Mouse (Mus musculus) pancreas, adult 10 weeks (tissue): ENCODE results near the gene Med25. TPM values are rescaled to one million over a fixed set of nuclear protein-coding genes. Genes with fewer than 3 reads are reported as not detected.

ENCODE experiments used
- polyA plus RNA-seq: library from polyadenylated mRNA; stranded (reverse); fragments of 350-450 nt; fragmentation: Illumina TruSeq; extraction: RNeasy Lipid Tissue Mini Kit (QIAGEN cat#74804); gene quantifications from one replicate; pipeline ENCODE4 v1.2.3, GENCODE M21; 2015; ENCODE audit warnings: low read depth, low replicate concordance; ENCODE audit not compliant: insufficient read depth

Gene Med25
- 20.6 TPM for polyA plus RNA-seq

DNA sequence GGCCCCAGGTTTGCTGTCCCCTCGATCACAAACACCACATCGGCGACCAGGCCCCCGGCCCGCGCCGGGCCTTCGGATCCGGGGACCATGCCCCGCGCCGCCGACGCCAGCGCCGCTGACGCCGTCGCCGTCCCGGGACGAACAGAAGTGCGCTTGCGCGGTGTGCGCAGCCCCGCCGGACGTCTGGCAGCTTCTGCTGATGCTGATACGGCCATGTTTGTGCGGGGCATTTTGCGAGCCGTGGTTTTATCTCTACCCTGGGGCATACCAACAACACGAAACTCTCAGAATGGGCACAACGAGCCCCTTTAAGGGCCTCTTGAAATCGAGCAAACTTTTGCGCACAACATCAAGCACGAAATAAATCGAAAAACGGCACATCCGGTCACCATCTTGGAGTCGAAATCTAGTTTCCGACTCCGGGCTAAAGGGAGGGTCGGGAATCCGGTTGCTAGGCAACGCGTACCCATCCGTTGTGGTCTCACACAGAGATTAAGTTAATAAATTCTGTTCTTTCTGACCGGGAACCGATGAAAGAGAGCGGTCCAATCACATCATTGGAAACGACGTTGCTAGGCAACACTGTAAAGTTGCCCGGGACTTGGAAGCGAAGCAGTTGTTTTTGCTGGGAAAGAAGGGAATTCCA lies at the start of gene Med25:
TSS of gene Med25 (minus strand) at position 437 of the 646 bp plus-strand sequence.

DNA sequence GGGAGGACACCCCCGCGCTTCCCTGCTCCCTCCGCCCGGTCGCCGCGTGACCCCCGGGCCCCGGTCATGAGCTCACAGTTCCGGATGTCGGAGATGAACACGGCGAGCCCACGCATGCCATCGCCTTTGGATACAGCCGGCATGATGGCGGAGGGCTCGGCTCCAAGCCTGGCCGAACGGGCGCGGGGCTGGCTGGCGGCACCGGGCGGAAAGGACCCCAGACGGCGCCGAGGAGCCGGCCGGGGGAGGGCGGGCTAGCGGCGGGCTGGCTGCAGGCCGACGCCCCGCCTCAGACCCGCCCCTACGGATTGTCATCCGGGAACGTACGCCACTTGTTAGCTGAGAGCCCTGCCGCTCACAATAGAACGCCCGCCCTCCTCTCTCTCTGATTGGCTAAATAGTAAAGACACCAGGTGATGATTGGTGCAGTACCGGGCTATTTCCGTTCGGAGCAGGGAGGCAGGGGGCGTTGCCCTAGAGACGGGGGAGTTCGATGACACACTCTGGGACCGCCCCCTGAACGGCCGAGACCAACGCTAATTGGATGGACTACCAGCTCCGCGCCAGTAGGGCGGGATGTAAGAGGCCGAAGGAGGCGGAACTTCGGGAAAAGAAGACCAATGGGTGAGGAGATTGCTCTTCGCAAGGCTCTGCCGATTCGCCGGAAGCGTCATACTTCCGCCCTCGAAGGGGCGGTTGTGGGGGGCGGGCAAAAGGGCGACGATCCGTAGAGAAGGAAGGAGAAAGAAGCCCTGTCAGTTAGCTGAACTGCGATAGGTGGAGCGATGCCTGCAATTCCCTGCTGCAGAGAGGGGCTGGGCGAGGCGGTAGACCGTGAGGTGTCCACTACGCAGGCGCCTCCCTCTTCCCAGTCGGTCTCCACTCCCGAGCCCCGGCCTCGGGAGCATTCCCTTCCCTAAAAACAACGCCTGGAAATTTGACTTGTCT lies 37.0 kb upstream of the Med25 start, which contains the start of gene Ap2a1:
TSS of gene Ap2a1 (minus strand) at position 293 of the 948 bp plus-strand sequence.

DNA sequence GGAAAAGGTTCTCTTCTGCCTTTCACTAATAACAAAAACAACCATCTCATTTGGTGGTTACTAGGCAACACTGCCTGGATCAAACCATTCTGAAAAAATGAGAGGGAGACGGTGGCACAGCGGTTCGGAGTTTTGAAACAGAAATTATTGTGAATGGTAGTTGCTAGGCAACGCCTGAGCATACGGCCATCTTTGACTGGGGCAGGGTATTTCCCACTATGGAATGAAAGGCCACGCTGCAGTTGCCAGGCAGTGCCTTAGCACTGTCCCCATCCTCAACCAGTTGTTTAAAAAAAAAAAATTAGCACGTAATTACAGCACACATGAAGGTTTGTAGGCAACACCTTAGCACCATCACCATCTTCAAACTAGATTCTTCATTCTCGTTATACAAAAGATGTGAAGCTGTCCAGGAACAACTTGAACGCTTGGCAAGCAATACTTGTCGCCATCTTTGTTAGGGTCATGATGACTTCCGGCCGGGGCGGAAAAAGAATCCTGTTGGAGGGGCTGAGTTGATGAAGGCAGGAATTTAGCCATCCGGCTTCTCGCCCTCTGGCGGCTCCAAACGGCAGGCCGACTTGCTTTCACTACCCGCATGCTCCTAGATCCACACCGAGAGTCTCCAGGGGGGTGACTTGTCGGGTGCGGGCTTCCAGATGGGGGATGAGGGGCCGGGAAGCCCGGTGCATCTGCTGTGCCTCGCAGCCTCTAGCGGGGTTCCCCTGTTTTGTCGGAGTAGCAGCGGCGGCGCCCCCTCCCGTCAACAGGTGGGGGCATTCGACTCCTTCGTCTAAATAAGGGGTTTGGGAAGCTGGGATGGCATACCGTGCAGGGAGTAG lies 3.3 kb upstream of the Med25 start, which contains the start of gene Fuz:
TSS of gene Fuz (plus strand) at position 487 of the 842 bp plus-strand sequence.

DNA sequence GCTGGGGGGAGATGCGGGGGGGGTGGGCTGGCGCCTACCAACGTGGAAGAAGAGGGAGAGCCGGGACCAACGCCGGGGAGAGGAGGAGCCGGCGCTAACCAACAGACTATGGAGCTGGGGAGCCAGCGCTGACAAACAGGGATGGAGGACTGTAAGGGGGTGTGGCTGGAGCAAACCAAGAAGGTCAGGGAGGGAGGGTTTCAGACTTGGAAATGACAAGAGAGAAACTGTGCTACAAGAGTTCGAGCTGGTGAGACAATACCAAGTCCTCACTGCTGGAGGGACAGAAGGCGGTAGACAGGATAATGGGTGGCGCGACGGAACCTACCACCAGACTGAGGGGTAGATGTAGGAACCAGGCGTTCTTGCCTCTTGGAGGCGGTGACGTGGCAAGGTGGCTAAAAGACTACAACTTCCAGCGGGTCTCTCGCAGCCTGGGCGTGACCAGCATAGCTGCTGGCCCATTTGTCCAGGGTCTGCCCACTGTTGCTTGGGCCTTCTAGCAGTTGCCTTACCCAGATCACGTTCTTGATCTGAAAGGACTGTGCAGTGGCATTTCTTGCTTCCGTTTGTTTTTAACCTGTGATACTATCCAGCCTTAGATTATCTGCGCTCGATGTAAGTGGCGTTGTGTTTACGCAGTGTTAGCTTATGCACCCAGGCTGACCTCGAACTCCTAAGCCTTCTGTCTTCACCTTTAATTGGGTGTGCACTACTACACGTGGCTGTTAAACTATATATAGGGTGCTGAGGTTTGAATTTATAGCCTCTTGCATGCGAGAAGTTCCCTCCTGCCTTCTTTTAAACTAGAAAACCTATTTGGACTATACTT lies 22.6 kb downstream of the Med25 start, which contains the start of gene Ptov1:
TSS of gene Ptov1 (minus strand) at position 92 of the 832 bp plus-strand sequence.

DNA sequence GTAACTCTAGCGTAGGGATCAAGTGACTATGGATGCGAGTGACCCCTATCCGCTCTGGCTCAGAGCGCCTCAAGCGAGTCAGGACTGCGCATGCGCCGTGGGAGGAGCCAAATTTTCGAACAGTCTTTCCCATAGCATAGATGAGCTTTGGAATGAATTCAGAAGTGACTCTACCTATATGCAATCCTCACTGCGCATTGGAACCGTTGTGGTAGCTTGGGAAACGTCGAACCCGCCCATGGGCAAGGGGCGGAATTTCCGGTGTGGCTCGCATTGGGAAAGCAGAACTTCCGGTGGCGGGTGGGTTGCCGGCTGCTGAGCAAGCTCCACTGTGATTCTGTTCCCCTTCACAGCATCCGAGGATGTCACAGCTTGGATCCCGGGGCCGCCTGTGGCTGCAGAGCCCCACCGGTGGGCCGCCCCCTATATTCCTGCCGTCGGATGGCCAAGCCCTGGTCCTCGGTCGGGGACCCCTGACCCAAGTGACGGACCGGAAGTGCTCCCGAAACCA lies 35.4 kb downstream of the Med25 start, which contains the start of gene Pnkp:
TSS of gene Pnkp (plus strand) at position 98 of the 511 bp plus-strand sequence.

DNA sequence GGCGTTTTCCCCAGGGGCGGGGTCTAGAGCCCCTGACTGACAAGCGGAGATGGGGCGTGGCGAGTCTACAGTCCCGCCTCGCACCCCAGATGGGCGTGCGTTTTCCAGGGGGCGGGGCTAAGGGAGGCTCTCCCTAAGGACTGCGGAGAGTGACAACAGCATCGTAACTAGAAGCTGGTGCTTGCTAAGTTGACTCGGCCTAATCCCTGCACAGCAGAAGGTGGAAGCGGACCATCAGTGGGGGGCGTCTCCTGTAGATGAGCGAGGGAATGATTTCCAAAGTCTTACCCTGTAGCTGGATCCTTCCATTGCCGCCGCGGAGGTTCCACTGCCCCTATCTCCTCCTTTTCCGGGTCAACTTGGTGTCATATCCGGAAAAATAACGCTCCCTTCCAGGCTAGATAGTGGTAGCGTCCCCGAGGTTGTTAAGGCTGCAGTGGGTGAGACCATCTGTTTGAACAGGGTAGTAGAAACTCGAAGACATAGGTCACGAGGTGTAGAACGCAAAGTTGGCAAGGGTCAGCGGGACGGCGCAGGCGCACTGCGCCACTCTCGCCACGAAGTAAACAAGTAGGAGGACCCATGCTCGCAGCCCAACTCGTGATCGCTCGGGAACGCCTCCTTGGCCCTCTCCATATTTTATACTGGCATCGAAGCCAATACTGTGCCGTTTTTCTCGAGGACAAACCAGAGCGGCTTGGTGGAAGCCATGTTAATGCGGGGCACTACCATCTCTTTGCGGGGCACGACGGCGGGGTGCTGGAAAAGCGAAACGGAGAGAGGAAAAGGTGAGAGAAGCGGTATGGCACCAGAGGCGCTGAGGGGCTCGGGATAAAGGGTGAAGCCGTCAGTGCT lies 43.7 kb downstream of the Med25 start, which contains the start of the genes Akt1s1 and Tbc1d17:
TSS of gene Akt1s1 (plus strand) at position 431 of the 855 bp plus-strand sequence.
TSS of gene Tbc1d17 (minus strand) at position 519 of the 855 bp plus-strand sequence.

Other genes with a start within 250 kb of the Med25 start
- 5.7 TPM for gene Myh14, start 221.9 kb downstream of the Med25 start, polyA plus RNA-seq
- not detected for gene Izumo2, start 184.0 kb downstream of the Med25 start, polyA plus RNA-seq
- gene Vrk3, start 144.3 kb downstream of the Med25 start, polyA plus RNA-seq: 4.8 TPM
- 0.28 TPM for gene Zfp473, start 141.7 kb downstream of the Med25 start, polyA plus RNA-seq
- gene Nup62, start 76.6 kb downstream of the Med25 start, polyA plus RNA-seq: 5.4 TPM
- not detected for gene Il4i1, start 76.3 kb downstream of the Med25 start, polyA plus RNA-seq
- 44.5 TPM for gene Atf5, start 76.1 kb downstream of the Med25 start, polyA plus RNA-seq
- 13.5 TPM for gene Akt1s1, start 43.7 kb downstream of the Med25 start, polyA plus RNA-seq
- gene Tbc1d17, start 43.6 kb downstream of the Med25 start, polyA plus RNA-seq: 19.6 TPM
- 11.9 TPM for gene Pnkp, start 35.6 kb downstream of the Med25 start, polyA plus RNA-seq
- 49.5 TPM for gene Ptov1, start 22.9 kb downstream of the Med25 start, polyA plus RNA-seq
- gene Fuz, start 3.4 kb upstream of the Med25 start, polyA plus RNA-seq: 9.6 TPM
- 13.8 TPM for gene Ap2a1, start 36.8 kb upstream of the Med25 start, polyA plus RNA-seq
- not detected for gene Tsks, start 50.5 kb upstream of the Med25 start, polyA plus RNA-seq
- gene Cpt1c, start 82.1 kb upstream of the Med25 start, polyA plus RNA-seq: 3.9 TPM
- gene Prmt1, start 93.9 kb upstream of the Med25 start, polyA plus RNA-seq: 31.9 TPM
- 70.4 TPM for gene Irf3, start 104.9 kb upstream of the Med25 start, polyA plus RNA-seq
- 2.8 TPM for gene Bcl2l12, start 106.0 kb upstream of the Med25 start, polyA plus RNA-seq
- 17.4 TPM for gene Scaf1, start 123.7 kb upstream of the Med25 start, polyA plus RNA-seq
- gene Rras, start 125.2 kb upstream of the Med25 start, polyA plus RNA-seq: 29.2 TPM
- gene Prr12, start 160.2 kb upstream of the Med25 start, polyA plus RNA-seq: 5.3 TPM
- 12.8 TPM for gene Nosip, start 169.7 kb upstream of the Med25 start, polyA plus RNA-seq
- 13.8 TPM for gene Prrg2, start 170.0 kb upstream of the Med25 start, polyA plus RNA-seq
- 25.7 TPM for gene Rcn3, start 199.5 kb upstream of the Med25 start, polyA plus RNA-seq
- gene Fcgrt, start 211.1 kb upstream of the Med25 start, polyA plus RNA-seq: 25.4 TPM
- gene Rps11, start 231.7 kb upstream of the Med25 start, polyA plus RNA-seq: 500 TPM
- gene Rpl13a, start 236.0 kb upstream of the Med25 start, polyA plus RNA-seq: 1,110 TPM
- 0.61 TPM for gene Gm45713, start 243.5 kb upstream of the Med25 start, polyA plus RNA-seq
- gene Flt3l, start 243.7 kb upstream of the Med25 start, polyA plus RNA-seq: 14.1 TPM